Mouse (Mus musculus): Measurements from ENCODE around the gene BC025446. TPM values are rescaled to one million over a fixed set of nuclear protein-coding genes. Genes with fewer than 3 reads are reported as not detected.

Gene BC025446
- 0.06 and 0.11 TPM in 2 replicates for polyA plus RNA-seq (2012; rRNA removed)

DNA sequence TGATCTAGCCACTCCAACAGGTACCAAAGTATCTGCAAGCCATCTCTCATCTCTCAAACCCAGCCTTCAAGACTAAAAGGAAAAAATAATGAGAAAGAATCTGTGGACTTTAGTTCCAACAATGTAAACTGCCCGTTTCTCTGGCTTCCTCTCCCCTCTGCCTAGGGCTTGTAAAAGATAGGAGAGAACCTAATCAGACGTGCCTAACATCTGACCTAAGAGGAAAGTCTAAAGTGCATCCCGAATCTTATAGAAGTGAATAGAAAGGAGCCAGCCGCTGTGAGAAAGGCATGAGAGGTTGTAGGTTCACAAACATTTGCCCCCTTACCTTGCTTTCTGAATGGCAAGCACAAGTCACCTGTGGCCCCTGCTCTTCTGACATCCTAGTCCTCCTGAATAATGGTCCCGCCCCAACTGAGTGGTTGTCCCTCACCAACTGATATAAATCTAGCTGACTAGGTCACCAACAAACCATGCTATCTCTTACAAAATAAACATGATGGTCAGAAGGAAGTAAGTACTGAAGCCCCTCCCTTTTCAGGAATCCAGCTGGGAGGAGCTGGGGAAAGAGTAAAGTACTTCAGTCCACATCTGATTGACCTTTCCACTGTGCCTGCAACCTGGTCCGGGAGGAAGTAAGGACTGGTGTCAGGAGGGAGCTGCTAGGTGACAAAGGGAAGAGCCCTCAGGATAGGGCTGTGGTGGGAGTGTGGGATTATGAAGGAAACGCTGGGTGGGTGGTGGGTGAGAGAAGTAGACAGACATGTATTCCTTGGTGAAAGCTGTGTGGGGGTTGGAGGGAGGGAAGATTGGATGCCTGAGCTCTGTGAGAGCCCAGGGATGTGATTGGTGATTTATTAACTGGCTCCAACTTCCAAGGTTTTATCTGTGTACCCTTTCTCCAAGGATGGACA is at the start of gene BC025446:
BC025446 (plus strand) TSS at position 599 of the 914 bp plus-strand sequence.

DNA sequence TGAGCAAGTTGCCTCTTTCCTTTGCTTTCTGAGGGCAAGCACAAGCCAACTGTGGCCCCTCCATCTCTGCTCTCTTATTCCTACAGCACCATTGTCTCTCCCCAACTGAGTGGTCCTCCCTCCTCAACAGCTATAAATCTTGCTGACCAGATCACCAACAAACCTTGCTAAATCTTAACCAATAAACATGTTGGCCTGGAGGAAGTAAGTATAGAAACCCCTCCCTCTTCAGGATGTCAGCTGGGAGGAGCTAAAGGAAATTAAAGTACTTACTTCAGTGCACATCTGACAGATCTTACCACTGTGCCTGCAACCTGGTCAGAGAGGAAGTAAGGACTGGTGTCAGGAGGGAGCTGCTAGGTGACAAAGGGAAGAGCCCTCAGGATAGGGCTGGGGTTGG is 51.9 kb downstream of the BC025446 start, which contains the start of gene Ly6f:
Ly6f (plus strand) TSS at position 301 of the 400 bp plus-strand sequence.

Other genes with a start within 250 kb of the BC025446 start
- gene Ly6i, start 232.9 kb upstream of the BC025446 start, polyA plus RNA-seq (2012; rRNA removed): not detected in 2 replicates
- 0.06 and 0.53 TPM in 2 replicates for gene Ly6a, start 218.3 kb upstream of the BC025446 start, polyA plus RNA-seq (2012; rRNA removed)
- gene Ly6c1, start 167.5 kb upstream of the BC025446 start, polyA plus RNA-seq (2012; rRNA removed): 0.38 and 1.0 TPM in 2 replicates
- gene Ly6c2, start 104.4 kb upstream of the BC025446 start, polyA plus RNA-seq (2012; rRNA removed): 0.06 TPM in 1 of 2 replicates, not detected in the other
- not detected in 2 replicates for gene Ly6g, start 61.1 kb upstream of the BC025446 start, polyA plus RNA-seq (2012; rRNA removed)
- gene Ly6f, start 52.0 kb downstream of the BC025446 start, polyA plus RNA-seq (2012; rRNA removed): not detected in 2 replicates